Mouse (Mus musculus) intestine, embryonic 16.5 days (tissue): Measurements from ENCODE around the gene Gm49450. TPM values are rescaled to one million over a fixed set of nuclear protein-coding genes. Genes with fewer than 3 reads are reported as not detected.
"Not testable (repeated sequence)": the region's sequence is repeated elsewhere in the genome, so short reads cannot be mapped to it uniquely, and the experiment has no call there.

ENCODE experiments used
- ATAC-seq: fragments of 200-750 bp; cut with Nextera tagmentation; 2 replicates; pipeline ENCODE4 v1.8.0; 2017; ENCODE audit warnings: moderate TSS enrichment, moderate library complexity
- H3K27ac ChIP-seq: fragments of 300-500 bp; sonication (generic); 2 replicates; pipeline ENCODE4 v1.5.1; 2014; ENCODE audit warnings: mild to moderate bottlenecking, low read length
- H3K27me3 ChIP-seq: fragments of 300-500 bp; sonication (generic); replicated peaks from 2 replicates; pipeline ENCODE4 v1.6.1; 2014; ENCODE audit warnings: low read length, control low read depth, mixed read lengths; ENCODE audit not compliant: control insufficient read depth, insufficient read depth
- H3K36me3 ChIP-seq: fragments of 300-500 bp; sonication (generic); 2 replicates; pipeline ENCODE4 v1.6.1; 2014; ENCODE audit warnings: low read length, control low read depth; ENCODE audit not compliant: control insufficient read depth, insufficient read depth
- H3K4me1 ChIP-seq: fragments of 300-500 bp; sonication (generic); 2 replicates; pipeline ENCODE4 v1.6.1; 2014; ENCODE audit warnings: low read length, control low read depth, mixed read lengths; ENCODE audit not compliant: control insufficient read depth, insufficient read depth
- H3K4me2 ChIP-seq: fragments of 300-500 bp; sonication (generic); 2 replicates; pipeline ENCODE4 v1.6.1; 2014; ENCODE audit warnings: low read depth, low read length, control low read depth
- H3K4me3 ChIP-seq: fragments of 300-500 bp; sonication (generic); 2 replicates; pipeline ENCODE4 v1.5.1; 2014; ENCODE audit warnings: mild to moderate bottlenecking, low read length
- H3K9ac ChIP-seq: fragments of 300-500 bp; sonication (generic); 2 replicates; pipeline ENCODE4 v1.6.1; 2014; ENCODE audit warnings: low read depth, low read length
- H3K9me3 ChIP-seq: fragments of 300-500 bp; sonication (generic); 2 replicates; pipeline ENCODE4 v1.6.1; 2016; ENCODE audit warnings: low read length, control low read depth; ENCODE audit not compliant: control insufficient read depth
- WGBS: fragments of 180-500 bp; shearing (Covaris S2); extraction: QIAGEN DNeasy Blood & Tissue Kit; methylation state at CpG from one replicate; pipeline ENCODE4 v1.1.7; 2014; 5-methylcytosine and 5-hydroxymethylcytosine counted together
- polyA plus RNA-seq: library from polyadenylated mRNA; unstranded; fragments of >200 nt; fragmentation: Nextera tagmentation; extraction: Ambion mirVana; gene quantifications from 2 replicates; pipeline ENCODE4 v1.2.1, GENCODE M21; 2015

Gene Gm49450
- polyA plus RNA-seq, 1 experiment from 2014 or later: not detected

DNA sequence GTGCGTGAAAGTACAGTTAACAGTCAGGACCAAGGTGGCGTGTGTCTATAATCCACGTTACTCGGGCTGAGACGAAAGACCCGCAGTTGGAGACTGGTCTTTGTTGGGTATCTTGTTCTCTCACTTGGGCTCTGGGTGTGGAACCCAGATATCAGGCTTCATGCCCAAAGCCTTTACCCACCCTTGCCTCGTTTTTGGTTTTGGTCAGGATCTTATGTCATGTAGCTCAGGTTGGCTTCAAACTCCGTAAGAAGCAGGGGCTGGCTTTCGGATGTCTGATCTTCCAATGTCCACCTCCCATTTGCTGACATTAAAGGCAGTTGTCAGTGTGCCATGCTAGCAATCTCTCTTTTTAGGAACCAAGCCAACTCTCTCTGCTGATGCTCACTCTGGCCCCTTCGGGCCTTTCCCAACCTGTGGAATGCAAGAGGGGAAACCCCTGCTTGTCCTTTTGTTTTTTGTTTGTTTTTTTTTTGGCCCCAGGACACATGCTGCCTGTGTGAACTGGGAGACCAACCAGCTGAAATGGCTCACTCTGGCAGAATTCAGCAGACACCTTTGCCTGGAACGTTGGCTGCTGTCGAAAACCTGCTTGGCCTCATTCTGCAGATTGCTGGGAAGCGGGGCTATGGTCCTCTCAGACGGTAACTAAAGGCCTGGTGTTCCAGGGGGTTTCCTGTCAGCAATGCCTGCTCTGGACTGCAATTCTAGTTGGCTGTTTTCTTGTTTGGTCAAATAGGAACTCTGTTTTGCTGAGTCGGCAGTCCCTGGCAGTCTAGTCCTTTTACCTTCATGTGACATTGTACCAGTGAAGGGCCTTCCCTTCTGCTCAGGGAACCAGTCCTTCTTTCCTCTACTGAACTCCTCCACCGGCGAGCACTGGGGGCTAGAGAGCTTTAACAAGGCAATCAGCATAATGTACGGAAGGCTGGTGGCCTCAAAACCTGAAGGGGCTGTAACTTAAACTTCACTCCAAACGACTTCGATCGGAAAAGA is 23.7 kb upstream of the Gm49450 start:
- Histone ChIP-seq H3K9ac (no peak overlapping the region), H3K4me1 (peaks cover 9% of the 10 kb centered on the region), H3K27ac (no peak overlapping the region), H3K9me3 (no peaks in the 10 kb centered on the region), H3K27me3 (no peaks in the 10 kb centered on the region), H3K4me2 (no peak overlapping the region), H3K36me3 (no peaks in the 10 kb centered on the region), H3K4me3 (no peak overlapping the region)
- ATAC-seq: no peak
- 75% methylated on average over 21 of the region's 21 CpGs for WGBS

GRCm38 (mm10) chr15:98973015-98973614 is 19.8 kb upstream of the Gm49450 start:
- H3K9ac ChIP-seq: no peak overlapping the region
- H3K4me2 ChIP-seq: no peak overlapping the region
- H3K27ac ChIP-seq: no peak overlapping the region
- no peak overlapping the region for H3K4me3 ChIP-seq
- no peaks in the 10 kb centered on the region for H3K9me3 ChIP-seq
- no peak for ATAC-seq
- H3K36me3 ChIP-seq: no peaks in the 10 kb centered on the region
- H3K27me3 ChIP-seq: no peaks in the 10 kb centered on the region
- WGBS: 80% methylated on average over 9 of the region's 9 CpGs
- peaks cover 19% of the 10 kb centered on the region for H3K4me1 ChIP-seq

- not testable (repeated sequence) for H3K27ac ChIP-seq, H3K9me3 ChIP-seq, H3K9ac ChIP-seq, H3K4me2 ChIP-seq, H3K27me3 ChIP-seq, H3K36me3 ChIP-seq, H3K4me3 ChIP-seq
- H3K4me1 ChIP-seq: peaks cover 13% of the 10 kb centered on the region
- peak; percentile 51; the same call in 1 of the 2 replicates for ATAC-seq
- WGBS: 60% methylated on average over 15 of the region's 15 CpGs
Measured at GRCm38 (mm10) chr15:98971576-98972320, 18.4 kb upstream of the Gm49450 start.

- Histone ChIP-seq H3K36me3 (no peaks in the 10 kb centered on the region), H3K4me1 (peaks cover 13% of the 10 kb centered on the region), H3K9ac (no peak overlapping the region), H3K27me3 (no peaks in the 10 kb centered on the region), H3K4me2 (no peak overlapping the region), H3K9me3 (no peaks in the 10 kb centered on the region), H3K4me3 (no peak overlapping the region), H3K27ac (no peak overlapping the region)
- 35% methylated on average over 4 of the region's 4 CpGs for WGBS
- ATAC-seq: no peak
Measured at GRCm38 (mm10) chr15:98971111-98971510, 17.8 kb upstream of the Gm49450 start.

DNA sequence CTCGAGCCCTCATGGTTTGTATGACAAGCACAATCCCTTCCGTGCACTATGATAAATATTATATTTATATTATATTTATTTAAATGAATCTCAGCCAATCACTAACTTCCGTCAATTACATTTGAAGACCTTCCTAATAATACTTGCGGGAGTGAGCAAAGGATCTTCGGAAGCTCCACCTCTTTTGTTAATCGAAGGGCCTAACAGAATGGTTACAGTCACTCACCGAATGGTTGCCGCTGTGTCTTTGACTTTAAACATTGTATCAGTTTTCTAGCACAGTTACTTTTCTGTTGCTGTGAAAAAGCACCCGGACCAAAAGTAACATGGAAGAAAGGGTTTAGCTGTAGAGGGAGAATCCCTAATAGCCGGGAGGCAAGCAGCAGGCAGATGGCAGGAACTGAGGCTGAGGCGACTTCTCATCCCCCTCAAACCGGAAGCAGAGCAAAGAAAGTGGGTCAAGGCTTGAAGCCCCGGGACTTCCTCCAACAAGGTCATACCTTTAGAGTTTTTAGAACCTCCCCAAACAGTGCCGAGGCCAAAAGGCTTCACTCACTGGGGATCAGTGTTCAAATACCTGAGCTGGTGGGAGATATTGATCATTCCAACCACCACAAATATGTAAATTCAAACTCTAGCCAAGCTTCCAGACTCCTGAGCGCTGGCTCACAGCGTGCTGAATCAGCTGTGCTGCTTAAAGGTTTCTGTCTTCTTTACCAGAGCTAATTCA is 16.2 kb upstream of the Gm49450 start:
- Histone ChIP-seq H3K4me2 (peak overlapping the region; percentile 18), H3K27ac (peak overlapping the region; percentile 43), H3K9ac (peak overlapping the region; percentile 30; the same call in 1 of the 2 replicates), H3K36me3 (no peaks in the 10 kb centered on the region), H3K4me1 (peaks cover 13% of the 10 kb centered on the region), H3K27me3 (no peaks in the 10 kb centered on the region), H3K4me3 (no peak overlapping the region), H3K9me3 (no peaks in the 10 kb centered on the region)
- WGBS: 27% methylated on average over 16 of the region's 16 CpGs
- peak; percentile 23; the same call in 1 of the 2 replicates for ATAC-seq

GRCm38 (mm10) chr15:98968701-98969371 is 15.5 kb upstream of the Gm49450 start:
- ATAC-seq: peak; percentile 59; the same call in 1 of the 2 replicates
- peaks cover 13% of the 10 kb centered on the region for H3K4me1 ChIP-seq
- H3K4me3 ChIP-seq: no peak overlapping the region
- H3K27me3 ChIP-seq: no peaks in the 10 kb centered on the region
- H3K36me3 ChIP-seq: no peaks in the 10 kb centered on the region
- 18% methylated on average over 12 of the region's 12 CpGs for WGBS
- no peak overlapping the region for H3K4me2 ChIP-seq
- no peak overlapping the region for H3K9ac ChIP-seq
- H3K27ac ChIP-seq: peak overlapping the region; percentile 43; the same call in 1 of the 2 replicates
- peaks cover 2% of the 10 kb centered on the region; the same call in 1 of the 2 replicates for H3K9me3 ChIP-seq

DNA sequence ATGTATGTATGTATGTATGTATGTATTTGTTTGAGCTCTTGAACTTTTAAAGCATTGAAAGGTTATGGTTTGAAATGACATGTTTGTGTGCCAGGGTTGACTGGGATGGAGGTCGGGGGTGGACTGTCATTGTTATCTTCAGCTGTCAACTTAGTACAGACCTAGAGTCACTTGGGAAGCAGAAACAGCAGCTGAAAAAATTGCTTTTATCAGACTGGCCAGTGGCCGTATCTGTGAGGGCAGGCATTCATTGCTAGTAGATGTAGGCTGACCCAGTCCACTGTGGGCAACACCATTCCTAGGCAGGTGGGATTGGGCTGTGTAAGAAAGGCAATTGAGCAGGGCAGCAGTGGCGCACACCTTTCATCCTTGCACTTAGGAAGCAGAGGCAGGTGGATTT is 6.2 kb upstream of the Gm49450 start:
- no peak for ATAC-seq
- Histone ChIP-seq H3K27me3 (no peaks in the 10 kb centered on the region), H3K27ac (no peak overlapping the region), H3K4me2 (no peak overlapping the region), H3K4me3 (no peak overlapping the region), H3K9me3 (peaks cover 3% of the 10 kb centered on the region; the same call in 1 of the 2 replicates), H3K36me3 (no peaks in the 10 kb centered on the region), H3K4me1 (no peaks in the 10 kb centered on the region), H3K9ac (no peak overlapping the region)
- WGBS: 79% methylated on average over 3 of the region's 3 CpGs

GRCm38 (mm10) chr15:98958901-98959420 is 5.6 kb upstream of the Gm49450 start:
- no peak overlapping the region for H3K27ac ChIP-seq
- H3K4me2 ChIP-seq: no peak overlapping the region
- no peak overlapping the region for H3K9ac ChIP-seq
- no peaks in the 10 kb centered on the region for H3K27me3 ChIP-seq
- no peaks in the 10 kb centered on the region for H3K4me1 ChIP-seq
- H3K36me3 ChIP-seq: no peaks in the 10 kb centered on the region
- ATAC-seq: no peak
- peaks cover 3% of the 10 kb centered on the region; the same call in 1 of the 2 replicates for H3K9me3 ChIP-seq
- WGBS: 91% methylated on average over 4 of the region's 4 CpGs
- H3K4me3 ChIP-seq: no peak overlapping the region
